Mouse (Mus musculus): ENCODE data around the gene Slc30a7. TPM values are rescaled to one million over a fixed set of nuclear protein-coding genes. Genes with fewer than 3 reads are reported as not detected.

The Slc30a7 gene
- polyA plus RNA-seq, 1 experiment from 2014 or later: 36.9 TPM

DNA sequence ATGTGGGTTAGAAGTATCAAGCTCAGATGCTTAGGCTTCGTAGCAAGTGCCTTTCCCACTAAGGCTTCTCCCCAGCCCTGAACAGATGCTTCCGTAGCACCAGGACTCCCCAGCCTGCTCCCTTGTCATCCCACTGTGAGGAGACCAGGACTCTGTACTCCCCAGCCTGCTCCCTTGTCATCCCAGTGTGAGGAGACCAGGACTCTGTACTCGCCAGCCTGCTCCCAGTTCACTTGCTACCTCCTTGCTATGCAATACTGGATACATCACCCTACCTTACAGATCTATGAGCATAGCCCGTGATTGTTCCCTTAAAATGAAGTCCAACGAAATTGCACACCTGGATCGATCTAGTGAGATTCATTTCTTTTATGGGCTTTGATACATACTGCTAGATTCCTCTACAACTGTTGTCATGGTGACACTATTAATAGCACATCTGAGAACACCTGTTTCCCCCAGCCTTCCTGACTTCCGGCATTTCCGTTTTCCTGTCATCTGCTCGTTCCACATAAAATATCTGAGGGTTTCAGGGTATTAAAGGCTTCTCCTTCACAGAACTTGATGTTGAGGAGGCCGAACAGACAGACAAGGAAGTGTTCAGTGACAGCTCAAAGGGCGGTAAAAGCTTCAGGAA, 23.1 kb upstream of the Slc30a7 start:
- Histone ChIP-seq H3K9ac (ENCODE audit: low read depth, low read length) (no peak overlapping the region), H3K27ac (ENCODE audit: low read depth, low read length) (no peak overlapping the region), H3K4me2 (replicated peaks; ENCODE audit: low read depth) (no peak overlapping the region), H3K27me3 (replicated peaks; ENCODE audit: control insufficient read depth, insufficient read depth, low read length) (no peaks in the 10 kb centered on the region), H3K36me3 (ENCODE audit: control insufficient read depth, insufficient read depth) (peaks cover 10% of the 10 kb centered on the region), H3K9me3 (ENCODE audit: control insufficient read depth) (no peaks in the 10 kb centered on the region), H3K4me1 (replicated peaks; ENCODE audit: control insufficient read depth, insufficient read depth, low read length) (no peaks in the 10 kb centered on the region), H3K4me3 (ENCODE audit: low read depth, low read length) (no peak overlapping the region)
- WGBS: 65% methylated on average over 11 of the region's 11 CpGs
- no peak for TF ChIP-seq CTCF (IDR thresholded peaks at IDR 0.05; ENCODE audit: low read depth)
- ATAC-seq: no peak

DNA sequence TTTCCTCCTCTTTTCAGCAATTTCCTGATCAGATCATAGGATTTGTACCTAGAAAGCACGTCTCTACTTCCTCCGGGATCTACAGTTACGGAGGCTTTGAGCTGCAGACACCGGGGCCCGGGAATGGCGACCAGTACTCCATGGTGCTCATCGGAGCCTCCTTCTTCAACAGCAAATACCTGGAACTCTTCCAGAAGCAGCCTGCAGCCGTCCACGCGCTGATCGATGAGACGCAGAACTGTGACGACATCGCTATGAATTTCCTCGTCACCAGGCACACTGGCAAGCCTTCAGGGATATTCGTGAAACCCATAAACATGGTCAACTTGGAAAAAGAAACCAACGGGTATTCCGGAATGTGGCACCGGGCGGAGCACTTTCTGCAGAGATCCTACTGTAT, 19.8 kb upstream of the Slc30a7 start:
- Histone ChIP-seq H3K27me3 (replicated peaks; ENCODE audit: control insufficient read depth, insufficient read depth, low read length) (no peaks in the 10 kb centered on the region), H3K4me1 (replicated peaks; ENCODE audit: control insufficient read depth, insufficient read depth, low read length) (no peaks in the 10 kb centered on the region), H3K4me3 (ENCODE audit: low read depth, low read length) (no peak overlapping the region), H3K4me2 (replicated peaks; ENCODE audit: low read depth) (no peak overlapping the region), H3K27ac (ENCODE audit: low read depth, low read length) (no peak overlapping the region), H3K9me3 (ENCODE audit: control insufficient read depth) (no peaks in the 10 kb centered on the region), H3K9ac (ENCODE audit: low read depth, low read length) (no peak overlapping the region), H3K36me3 (ENCODE audit: control insufficient read depth, insufficient read depth) (peaks cover 17% of the 10 kb centered on the region)
- 94% methylated on average over 20 of the region's 20 CpGs for WGBS
- ATAC-seq: no peak
- no peak for TF ChIP-seq CTCF (IDR thresholded peaks at IDR 0.05; ENCODE audit: low read depth)

DNA sequence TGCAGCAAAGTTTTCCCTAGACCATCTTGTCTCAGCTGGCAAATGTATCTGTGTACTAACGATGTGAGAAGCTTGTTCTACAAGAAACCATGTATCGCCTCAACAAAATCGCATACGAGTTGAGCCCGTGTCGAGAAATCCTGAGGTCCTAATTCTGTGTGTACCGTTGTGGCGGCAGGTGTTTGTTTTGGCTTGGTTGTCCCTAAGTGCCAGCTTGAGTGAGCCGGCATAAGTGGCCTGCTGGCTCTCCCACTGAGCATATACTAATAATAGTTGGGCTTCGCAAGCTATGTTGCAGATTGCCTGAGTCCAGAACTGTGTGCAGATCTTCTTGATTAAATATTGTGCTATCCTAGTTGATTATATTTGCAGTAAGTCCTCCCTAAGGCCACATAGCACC, 18.5 kb upstream of the Slc30a7 start:
- no peaks in the 10 kb centered on the region for H3K9me3 ChIP-seq (ENCODE audit: control insufficient read depth)
- no peaks in the 10 kb centered on the region for H3K4me1 ChIP-seq (replicated peaks; ENCODE audit: control insufficient read depth, insufficient read depth, low read length)
- peaks cover 17% of the 10 kb centered on the region for H3K36me3 ChIP-seq (ENCODE audit: control insufficient read depth, insufficient read depth)
- TF ChIP-seq CTCF (IDR thresholded peaks at IDR 0.05; ENCODE audit: low read depth): no peak
- H3K27ac ChIP-seq (ENCODE audit: low read depth, low read length): no peak overlapping the region
- ATAC-seq: no peak
- WGBS: 93% methylated on average over 10 of the region's 10 CpGs
- no peak overlapping the region for H3K9ac ChIP-seq (ENCODE audit: low read depth, low read length)
- H3K27me3 ChIP-seq (replicated peaks; ENCODE audit: control insufficient read depth, insufficient read depth, low read length): no peaks in the 10 kb centered on the region
- H3K4me3 ChIP-seq (ENCODE audit: low read depth, low read length): no peak overlapping the region
- H3K4me2 ChIP-seq (replicated peaks; ENCODE audit: low read depth): no peak overlapping the region

DNA sequence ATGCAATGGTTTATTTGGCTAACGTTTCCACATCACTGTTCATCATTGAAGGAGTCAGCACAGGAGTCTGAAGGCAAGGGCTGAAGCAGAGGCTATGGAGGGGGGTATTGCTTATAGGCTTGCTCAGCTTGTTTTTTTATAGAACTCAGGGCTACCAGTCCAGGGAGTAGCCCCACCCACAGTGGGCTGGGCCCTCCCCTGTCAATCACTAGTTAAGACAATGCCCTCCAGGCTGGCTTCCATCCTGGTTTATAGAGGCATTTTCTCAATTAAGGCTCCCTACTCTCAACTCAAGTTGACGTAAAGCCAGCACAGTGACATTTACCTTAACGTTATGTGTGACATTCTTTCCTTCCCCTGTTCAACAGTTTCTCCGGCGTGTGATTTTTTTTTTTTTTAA, 17.5 kb upstream of the Slc30a7 start:
- no peak overlapping the region for H3K27ac ChIP-seq (ENCODE audit: low read depth, low read length)
- WGBS: 94% methylated on average over 5 of the region's 5 CpGs
- ATAC-seq: no peak
- TF ChIP-seq CTCF (IDR thresholded peaks at IDR 0.05; ENCODE audit: low read depth): no peak
- no peak overlapping the region for H3K4me2 ChIP-seq (replicated peaks; ENCODE audit: low read depth)
- no peaks in the 10 kb centered on the region for H3K9me3 ChIP-seq (ENCODE audit: control insufficient read depth)
- no peak overlapping the region for H3K4me3 ChIP-seq (ENCODE audit: low read depth, low read length)
- peaks cover 17% of the 10 kb centered on the region for H3K36me3 ChIP-seq (ENCODE audit: control insufficient read depth, insufficient read depth)
- no peak overlapping the region for H3K9ac ChIP-seq (ENCODE audit: low read depth, low read length)
- H3K4me1 ChIP-seq (replicated peaks; ENCODE audit: control insufficient read depth, insufficient read depth, low read length): no peaks in the 10 kb centered on the region
- H3K27me3 ChIP-seq (replicated peaks; ENCODE audit: control insufficient read depth, insufficient read depth, low read length): no peaks in the 10 kb centered on the region

DNA sequence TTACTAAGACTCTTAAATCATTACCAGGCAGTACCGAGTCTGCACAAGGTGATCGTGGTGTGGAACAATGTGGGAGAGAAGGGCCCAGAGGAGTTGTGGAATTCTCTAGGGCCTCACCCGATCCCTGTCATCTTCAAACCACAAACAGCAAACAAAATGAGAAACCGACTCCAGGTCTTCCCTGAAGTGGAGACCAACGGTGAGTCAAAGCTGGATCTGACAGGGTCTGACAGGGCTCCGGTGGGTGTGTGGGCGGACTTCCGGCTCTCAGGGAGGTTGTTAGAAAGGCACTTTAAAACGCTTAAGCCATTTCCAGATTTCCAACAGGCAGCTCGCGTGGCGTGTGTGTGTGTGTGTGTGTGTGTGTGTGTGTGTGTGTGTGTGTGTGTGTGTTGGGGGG, 17.0 kb upstream of the Slc30a7 start:
- ATAC-seq: no peak
- Histone ChIP-seq H3K36me3 (ENCODE audit: control insufficient read depth, insufficient read depth) (peaks cover 17% of the 10 kb centered on the region), H3K9ac (ENCODE audit: low read depth, low read length) (no peak overlapping the region), H3K4me3 (ENCODE audit: low read depth, low read length) (no peak overlapping the region), H3K27ac (ENCODE audit: low read depth, low read length) (no peak overlapping the region), H3K4me2 (replicated peaks; ENCODE audit: low read depth) (no peak overlapping the region), H3K27me3 (replicated peaks; ENCODE audit: control insufficient read depth, insufficient read depth, low read length) (no peaks in the 10 kb centered on the region), H3K4me1 (replicated peaks; ENCODE audit: control insufficient read depth, insufficient read depth, low read length) (no peaks in the 10 kb centered on the region), H3K9me3 (ENCODE audit: control insufficient read depth) (no peaks in the 10 kb centered on the region)
- TF ChIP-seq CTCF (IDR thresholded peaks at IDR 0.05; ENCODE audit: low read depth): no peak
- WGBS: 85% methylated on average over 12 of the region's 12 CpGs

DNA sequence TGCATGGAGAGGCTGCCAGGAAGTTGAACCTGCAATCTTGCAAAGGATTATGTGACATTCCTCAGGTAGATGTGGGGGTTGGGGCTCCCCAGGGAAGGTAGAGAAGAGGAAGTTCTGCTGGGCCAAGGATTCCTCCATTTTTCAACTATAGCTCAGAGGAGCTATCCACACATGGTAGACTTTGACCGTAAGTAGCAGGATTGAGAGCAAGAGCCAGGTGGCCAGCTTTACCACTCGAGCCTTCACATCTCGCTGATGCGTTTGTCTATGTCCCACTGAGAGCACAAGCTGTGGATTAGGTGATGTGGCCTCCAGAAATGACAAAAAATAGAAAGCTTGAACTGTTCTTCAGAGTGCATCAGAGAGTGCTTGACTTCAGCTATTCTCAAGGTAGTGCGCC, 11.9 kb upstream of the Slc30a7 start:
- no peaks in the 10 kb centered on the region for H3K4me1 ChIP-seq (replicated peaks; ENCODE audit: control insufficient read depth, insufficient read depth, low read length)
- TF ChIP-seq CTCF (IDR thresholded peaks at IDR 0.05; ENCODE audit: low read depth): no peak
- no peak overlapping the region for H3K4me3 ChIP-seq (ENCODE audit: low read depth, low read length)
- no peak for ATAC-seq
- no peaks in the 10 kb centered on the region for H3K27me3 ChIP-seq (replicated peaks; ENCODE audit: control insufficient read depth, insufficient read depth, low read length)
- 88% methylated on average over 5 of the region's 5 CpGs for WGBS
- H3K27ac ChIP-seq (ENCODE audit: low read depth, low read length): no peak overlapping the region
- H3K9me3 ChIP-seq (ENCODE audit: control insufficient read depth): no peaks in the 10 kb centered on the region
- H3K9ac ChIP-seq (ENCODE audit: low read depth, low read length): no peak overlapping the region
- peaks cover 2% of the 10 kb centered on the region; the same call in 1 of the 2 replicates for H3K36me3 ChIP-seq (ENCODE audit: control insufficient read depth, insufficient read depth)
- no peak overlapping the region for H3K4me2 ChIP-seq (replicated peaks; ENCODE audit: low read depth)

DNA sequence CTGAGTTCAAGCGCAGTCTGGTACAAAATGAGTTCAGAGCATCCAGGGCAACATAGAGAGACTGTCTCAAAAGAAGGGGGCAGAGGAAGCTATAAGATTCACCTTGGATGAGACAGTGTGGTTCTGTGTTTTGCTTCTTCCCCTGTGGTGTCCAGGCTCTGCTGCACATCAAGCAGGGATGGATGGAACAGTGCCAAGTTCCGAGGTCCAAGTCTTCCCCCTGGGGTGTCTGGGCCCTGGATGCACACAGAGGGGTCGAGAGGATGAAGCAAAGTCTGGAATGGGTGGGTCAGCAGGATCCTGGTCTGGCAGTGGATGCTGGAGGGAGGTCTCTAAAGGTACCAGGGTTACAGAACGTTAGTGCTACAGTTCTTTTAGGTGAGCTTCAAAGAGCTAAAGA, 11.4 kb upstream of the Slc30a7 start:
- no peaks in the 10 kb centered on the region for H3K4me1 ChIP-seq (replicated peaks; ENCODE audit: control insufficient read depth, insufficient read depth, low read length)
- H3K9ac ChIP-seq (ENCODE audit: low read depth, low read length): no peak overlapping the region
- H3K4me2 ChIP-seq (replicated peaks; ENCODE audit: low read depth): no peak overlapping the region
- no peak overlapping the region for H3K4me3 ChIP-seq (ENCODE audit: low read depth, low read length)
- no peak for ATAC-seq
- H3K9me3 ChIP-seq (ENCODE audit: control insufficient read depth): no peaks in the 10 kb centered on the region
- no peaks in the 10 kb centered on the region for H3K36me3 ChIP-seq (ENCODE audit: control insufficient read depth, insufficient read depth)
- H3K27me3 ChIP-seq (replicated peaks; ENCODE audit: control insufficient read depth, insufficient read depth, low read length): no peaks in the 10 kb centered on the region
- 66% methylated on average over 4 of the region's 4 CpGs for WGBS
- no peak for TF ChIP-seq CTCF (IDR thresholded peaks at IDR 0.05; ENCODE audit: low read depth)
- H3K27ac ChIP-seq (ENCODE audit: low read depth, low read length): no peak overlapping the region

All from intestine, postnatal 0 days (tissue).